Mouse (Mus musculus) embryonic fibroblast, embryonic 13.5 days (primary cell): ENCODE measurements around the gene Blnk.

Experiments used
- CTCF ChIP-seq: IDR thresholded peaks from 2 replicates; pipeline ENCODE4 v1.5.1; 2011; ENCODE audit warnings: mild to moderate bottlenecking, control low read depth, low read length, moderate library complexity, borderline replicate concordance; ENCODE audit not compliant: insufficient read depth
- POLR2A ChIP-seq: IDR thresholded peaks from 2 replicates; pipeline ENCODE4 v1.6.1; 2011; ENCODE audit warnings: low read depth, mild to moderate bottlenecking, control low read depth, low read length, moderate library complexity

DNA sequence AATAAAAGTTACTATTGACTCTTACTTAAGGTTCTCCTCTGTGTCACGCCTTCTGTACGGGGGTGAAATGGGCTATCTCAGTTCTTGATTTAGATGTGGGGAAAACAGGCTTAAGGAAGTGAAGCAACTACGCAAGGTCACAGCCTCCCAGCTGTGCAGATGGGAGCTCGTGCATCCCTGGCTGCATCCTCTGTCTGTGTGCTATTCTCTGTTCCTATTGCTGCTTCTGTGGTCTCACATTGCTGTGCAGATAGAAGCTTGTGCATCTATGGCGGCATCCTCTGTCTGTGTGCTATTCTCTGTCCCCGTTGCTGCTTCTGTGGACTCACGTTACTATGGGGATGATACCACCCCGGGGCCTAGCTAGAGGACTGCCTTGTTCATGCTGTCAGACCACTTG, 32.2 kb upstream of the Blnk start:
- TF ChIP-seq POLR2A (no peak), CTCF (no peak)
